9 mouse cellular contexts compared by ENCODE assay signal in the genomic region with DNA sequence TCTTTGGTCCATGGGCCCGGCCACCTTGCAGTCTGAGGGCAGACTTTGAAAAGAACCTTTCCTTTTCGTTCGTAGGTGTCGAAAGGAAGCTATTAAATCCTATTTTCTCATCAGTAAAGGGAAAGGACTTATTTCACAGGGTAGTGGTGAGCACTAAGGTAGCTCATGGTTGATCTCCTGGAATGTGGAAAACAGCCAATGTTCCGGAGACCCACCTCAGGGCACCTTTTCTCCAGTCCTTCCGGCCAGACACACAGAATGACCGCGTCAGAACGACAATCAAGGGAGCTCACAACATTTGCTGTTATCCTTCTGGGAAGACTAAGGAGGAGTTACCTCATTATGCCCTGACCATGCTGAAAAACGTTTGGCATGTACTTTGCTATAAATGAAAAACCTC. TPM values are rescaled to one million over a fixed set of nuclear protein-coding genes. Genes with fewer than 3 reads are reported as not detected.
DNase-seq lines count a peak whose midpoint lies in the region; ATAC-seq and TF ChIP-seq lines count a peak whose summit lies in the region.
"Had no signal": no experiment of that assay in that cellular context is flagged by ENCODE, and none has a peak within 500 bp of the region (broad histone marks: within the 10 kb centered on the region; RNA-seq: fewer than 3 reads in every experiment).

No protein-coding gene starts in this region.

- peak overlapping the region; percentile 63 for H3K4me2 ChIP-seq in embryonic facial prominence, embryonic 12.5 days (replicated peaks)
- H3K4me2 ChIP-seq in neural tube, embryonic 14.5 days (ENCODE audit: low read depth, low read length): peak overlapping the region; percentile 52

- no peak for DNase-seq in layer of hippocampus, adult 2 months (ENCODE audit: low spot score in 2 of 2)
- DNase-seq in layer of hippocampus, adult 9-10 months (ENCODE audit: low spot score): no peak
- DNase-seq in kidney, postnatal 4 days: peak; percentile 8 to 21
- DNase-seq in right cerebral cortex, postnatal 10 days (ENCODE audit: low spot score in 2 of 2): no peak
- DNase-seq in gastrocnemius, postnatal 36 days: no peak
- DNase-seq in spleen, postnatal 36 days (ENCODE audit: low spot score in 2 of 2): no peak

- no peak for TF ChIP-seq CTCF in layer of hippocampus, adult 2 months (conservative IDR thresholded peaks at IDR 0.05)

- no peak for ATAC-seq in embryonic facial prominence, embryonic 12.5 days (ENCODE audit: insufficient number of reproducible peaks, insufficient read depth, low FRiP score, low TSS enrichment)
- no peak for ATAC-seq in neural tube, embryonic 14.5 days (ENCODE audit: low read depth)

- peak overlapping the region; percentile 45 for H3K9ac ChIP-seq in embryonic facial prominence, embryonic 12.5 days
- H3K9ac ChIP-seq in neural tube, embryonic 14.5 days (replicated peaks; ENCODE audit: low read depth, low read length): 0 out of 2 replicates have a peak overlapping the region, but pooled peaks have one; percentile 17

- no peaks in the 10 kb centered on the region for H3K36me3 ChIP-seq in embryonic facial prominence, embryonic 12.5 days
- H3K36me3 ChIP-seq in neural tube, embryonic 14.5 days (ENCODE audit: control insufficient read depth, insufficient read depth, low read length): no peaks in the 10 kb centered on the region

- no peaks in the 10 kb centered on the region for H3K27me3 ChIP-seq in embryonic facial prominence, embryonic 12.5 days
- H3K27me3 ChIP-seq in neural tube, embryonic 14.5 days (ENCODE audit: control insufficient read depth, insufficient read depth, low read length): no peaks in the 10 kb centered on the region

- no peaks in the 10 kb centered on the region for H3K4me1 ChIP-seq in embryonic facial prominence, embryonic 12.5 days
- H3K4me1 ChIP-seq in neural tube, embryonic 14.5 days (ENCODE audit: control insufficient read depth, insufficient read depth, low read length): no peaks in the 10 kb centered on the region

- intact Hi-C loops in gastrocnemius, postnatal 36 days (cut with DNase I): no loop called here

- H3K27ac ChIP-seq in layer of hippocampus, adult 2 months: peak overlapping the region; percentile 60; the same call in 1 of the 2 replicates
- H3K27ac ChIP-seq in embryonic facial prominence, embryonic 12.5 days: peak overlapping the region; percentile 77
- H3K27ac ChIP-seq in neural tube, embryonic 14.5 days (ENCODE audit: low read depth, low read length): 0 out of 2 replicates have a peak overlapping the region, but pooled peaks have one; percentile 23

- 34% methylated on average over 10 of the region's 10 CpGs for WGBS in embryonic facial prominence, embryonic 12.5 days
- 43% methylated on average over 10 of the region's 10 CpGs for WGBS in neural tube, embryonic 14.5 days

- H3K9me3 ChIP-seq in embryonic facial prominence, embryonic 12.5 days: no peaks in the 10 kb centered on the region
- H3K9me3 ChIP-seq in neural tube, embryonic 14.5 days (ENCODE audit: control insufficient read depth, low read length): no peaks in the 10 kb centered on the region

- peak overlapping the region; percentile 52 for H3K4me3 ChIP-seq in layer of hippocampus, adult 2 months
- peak overlapping the region; percentile 45 for H3K4me3 ChIP-seq in embryonic facial prominence, embryonic 12.5 days
- peak overlapping the region; percentile 33 for H3K4me3 ChIP-seq in neural tube, embryonic 14.5 days (ENCODE audit: low read depth, low read length)

RNA-seq across cellular contexts. Expression of a gene that starts 0.7 kb away (rescaled TPM):
- 1 to 10 TPM; 3.0 to 4.4 TPM for total RNA-seq in layer of hippocampus, adult 2 months (2021)
- polyA plus RNA-seq in embryonic facial prominence, embryonic 12.5 days (2016; fragmentation: Nextera tagmentation; extraction: Ambion mirVana): 22.3 and 23.0 TPM in 2 replicates
- 14.9 and 19.1 TPM in 2 replicates for polyA plus RNA-seq in neural tube, embryonic 14.5 days (2014; fragmentation: Nextera tagmentation; extraction: Ambion mirVana)
- total RNA-seq in gastrocnemius, postnatal 36 days (2021): 10 to 100 TPM; 19.7 to 22.2 TPM

RNA-seq across cellular contexts. Expression of a gene that starts 26.3 kb away (rescaled TPM):
- not detected for total RNA-seq in layer of hippocampus, adult 2 months (2021)
- not detected in 2 replicates for polyA plus RNA-seq in embryonic facial prominence, embryonic 12.5 days (2016; fragmentation: Nextera tagmentation; extraction: Ambion mirVana)
- not detected in 2 replicates for polyA plus RNA-seq in neural tube, embryonic 14.5 days (2014; fragmentation: Nextera tagmentation; extraction: Ambion mirVana)
- under 1 TPM; 0.43 to 0.54 TPM for total RNA-seq in gastrocnemius, postnatal 36 days (2021)

RNA-seq across cellular contexts. Expression of a gene that starts 26.6 kb away (rescaled TPM):
- total RNA-seq in layer of hippocampus, adult 2 months (2021): not detected
- 4.0 and 5.1 TPM in 2 replicates for polyA plus RNA-seq in embryonic facial prominence, embryonic 12.5 days (2016; fragmentation: Nextera tagmentation; extraction: Ambion mirVana)
- 2.0 and 2.5 TPM in 2 replicates for polyA plus RNA-seq in neural tube, embryonic 14.5 days (2014; fragmentation: Nextera tagmentation; extraction: Ambion mirVana)
- total RNA-seq in gastrocnemius, postnatal 36 days (2021): 1 to 10 TPM; 1.6 to 2.9 TPM

RNA-seq across cellular contexts. Expression of a gene that starts 27.9 kb away (rescaled TPM):
- not detected for total RNA-seq in layer of hippocampus, adult 2 months (2021)
- not detected in 2 replicates for polyA plus RNA-seq in embryonic facial prominence, embryonic 12.5 days (2016; fragmentation: Nextera tagmentation; extraction: Ambion mirVana)
- polyA plus RNA-seq in neural tube, embryonic 14.5 days (2014; fragmentation: Nextera tagmentation; extraction: Ambion mirVana): not detected in 2 replicates
- not detected for total RNA-seq in gastrocnemius, postnatal 36 days (2021)
- total RNA-seq: adrenal gland, adult 8-10 months had no signal

RNA-seq across cellular contexts. Expression of a gene that starts 30.6 kb away (rescaled TPM):
- total RNA-seq in layer of hippocampus, adult 2 months (2021): under 1 TPM; 0.42 to 0.56 TPM
- polyA plus RNA-seq in embryonic facial prominence, embryonic 12.5 days (2016; fragmentation: Nextera tagmentation; extraction: Ambion mirVana): not detected in 2 replicates
- not detected in 2 replicates for polyA plus RNA-seq in neural tube, embryonic 14.5 days (2014; fragmentation: Nextera tagmentation; extraction: Ambion mirVana)
- under 1 TPM; 0.25 to 0.26 TPM for total RNA-seq in gastrocnemius, postnatal 36 days (2021)

Comparison
In these comparisons a context has a peak if more than half of its experiments do, and no peak if none do; other contexts are left out.
1. DNase-seq: peak in kidney, postnatal 4 days (2 of 2); none in layer of hippocampus, adult 2 months (0 of 2), layer of hippocampus, adult 9-10 months (single experiment), right cerebral cortex, postnatal 10 days (0 of 2), gastrocnemius, postnatal 36 days (0 of 2) and spleen, postnatal 36 days (0 of 2).
2. H3K27ac ChIP-seq: peak in every context shown above with its lines; median percentile 77 in embryonic facial prominence, embryonic 12.5 days; 60 in layer of hippocampus, adult 2 months; 23 in neural tube, embryonic 14.5 days.
3. Peak in every context shown above with its lines, with median percentiles within 50 percentile points of each other: H3K4me3 ChIP-seq.